Mouse (Mus musculus): Measurements from ENCODE around the gene Lcmt1.

Gene Lcmt1

DNA sequence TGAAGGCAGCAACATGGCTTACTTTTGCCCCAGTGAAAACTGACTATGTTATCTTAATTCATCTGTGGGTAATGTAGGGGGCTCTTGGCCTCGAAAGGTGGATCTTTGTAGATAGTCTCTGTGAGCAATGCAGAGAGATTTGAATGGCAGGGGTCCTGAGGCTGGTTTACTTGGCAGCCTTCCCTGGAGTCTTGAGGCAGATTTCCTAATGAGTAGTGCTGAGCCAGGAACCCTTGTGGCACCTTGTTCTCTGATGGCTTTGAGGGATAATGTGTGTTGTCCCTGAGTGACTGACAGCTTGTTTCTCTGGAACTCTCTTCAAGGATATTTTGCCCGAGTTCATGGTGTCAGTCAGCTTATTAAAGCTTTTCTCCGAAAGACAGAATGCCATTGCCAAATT lies 31.5 kb downstream of the Lcmt1 start:
- no peak for DNase-seq

GRCm38 (mm10) chr7:123404198-123404597 lies 34.6 kb downstream of the Lcmt1 start:
- no peak for DNase-seq

DNA sequence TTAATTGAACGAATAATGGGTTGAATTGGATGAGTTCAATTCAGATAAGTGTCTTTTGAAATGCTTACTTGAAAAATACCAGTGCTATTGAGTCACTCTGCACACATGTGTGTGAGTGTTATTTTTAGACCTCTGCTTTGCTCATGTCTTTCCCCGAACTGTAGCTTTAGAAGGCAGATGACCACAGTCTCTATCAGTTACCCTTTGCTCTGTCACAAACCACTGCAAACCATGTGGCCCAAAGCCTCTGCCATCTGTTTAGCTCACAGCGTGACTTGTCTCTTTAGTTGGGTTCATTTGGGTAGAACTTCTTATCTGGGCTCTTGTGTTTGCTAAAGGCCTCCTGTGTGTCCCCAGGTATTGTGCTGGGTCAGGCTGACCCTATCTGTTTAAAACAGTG lies 36.0 kb downstream of the Lcmt1 start:
- DNase-seq: no peak

- DNase-seq: no peak
Observed at GRCm38 (mm10) chr7:123406988-123407387, 37.4 kb downstream of the Lcmt1 start.

GRCm38 (mm10) chr7:123410502-123410901 lies 40.9 kb downstream of the Lcmt1 start:
- no peak for DNase-seq

DNA sequence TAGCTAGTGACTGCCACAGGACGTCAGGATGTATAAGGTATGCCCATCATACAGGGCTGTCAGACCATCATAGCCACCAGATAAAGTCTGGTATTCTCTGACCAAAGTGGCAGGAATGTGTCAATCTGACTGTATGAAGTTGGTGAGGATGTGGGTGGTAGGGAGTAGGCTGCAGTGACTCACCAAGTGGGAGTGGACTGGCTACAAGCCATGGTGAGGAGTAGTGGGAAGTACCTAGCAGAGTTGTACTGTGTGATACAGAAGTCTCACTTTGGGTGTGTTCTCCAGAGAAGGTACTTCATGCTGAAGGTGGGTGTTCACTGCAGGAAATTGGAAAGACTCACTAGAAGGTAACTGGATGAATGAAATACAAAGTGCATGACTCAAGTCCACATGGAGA lies 41.5 kb downstream of the Lcmt1 start:
- DNase-seq: no peak

GRCm38 (mm10) chr7:123412143-123412542 lies 42.6 kb downstream of the Lcmt1 start:
- no peak for DNase-seq

- DNase-seq: no peak
Observed at GRCm38 (mm10) chr7:123416803-123417202, 47.2 kb downstream of the Lcmt1 start.

DNA sequence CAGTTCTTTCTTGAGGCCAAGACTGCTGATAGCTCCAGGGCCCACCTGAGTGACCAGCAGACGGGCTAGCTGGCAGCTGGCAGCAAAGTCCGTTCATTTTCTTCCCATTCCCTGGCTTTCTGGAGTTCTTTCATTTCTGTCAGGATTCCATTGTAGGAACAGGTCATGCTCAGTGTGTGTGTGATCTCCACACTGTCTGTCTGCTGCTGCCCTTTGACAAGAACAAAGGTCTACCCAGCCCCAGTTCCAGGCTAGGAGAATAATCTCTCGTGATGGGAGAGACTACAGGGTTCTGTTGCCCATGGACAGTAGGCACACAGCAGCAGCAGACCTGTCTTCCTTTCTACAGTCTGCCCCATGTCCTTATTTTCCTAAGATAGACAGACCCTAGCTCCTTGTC lies 48.1 kb downstream of the Lcmt1 start:
- DNase-seq: no peak

DNA sequence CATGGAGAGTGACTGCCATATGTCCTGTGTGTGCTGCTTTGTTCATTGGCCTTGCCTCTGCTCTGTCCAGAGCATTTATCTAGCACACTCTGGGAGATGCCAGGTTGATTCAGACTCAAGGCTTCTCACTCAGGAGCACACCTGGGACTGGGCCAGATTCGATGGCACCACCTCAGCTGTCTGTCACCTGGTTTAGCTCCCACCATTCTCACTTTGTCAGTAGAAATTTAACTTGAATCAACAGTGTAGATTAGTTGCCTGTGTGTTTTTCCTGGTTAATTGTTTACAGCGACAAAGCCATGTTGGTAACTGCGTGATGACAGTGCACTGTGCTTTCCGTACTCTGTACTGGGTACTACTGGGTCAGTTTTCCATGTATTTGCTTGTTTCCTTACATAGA lies 50.4 kb downstream of the Lcmt1 start:
- DNase-seq: no peak

DNA sequence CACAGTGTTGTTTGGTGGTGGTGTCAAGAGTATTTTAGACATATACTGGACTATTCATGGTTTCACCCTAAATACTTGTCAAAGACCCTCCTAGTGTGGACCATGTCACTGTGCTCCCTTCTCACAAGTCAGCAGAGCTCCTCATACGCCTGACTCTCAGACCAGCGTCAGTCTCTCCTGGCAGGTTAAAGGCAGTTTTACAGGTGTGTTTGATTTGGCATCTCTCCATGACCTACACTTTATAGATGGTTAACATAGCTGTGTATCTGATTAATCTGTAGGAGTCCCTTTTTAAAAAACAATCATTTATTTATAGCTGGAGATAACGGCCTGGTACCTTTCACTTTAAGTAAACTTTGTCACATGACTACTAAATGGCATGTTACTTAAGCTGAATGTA lies 52.4 kb downstream of the Lcmt1 start:
- no peak for DNase-seq

DNA sequence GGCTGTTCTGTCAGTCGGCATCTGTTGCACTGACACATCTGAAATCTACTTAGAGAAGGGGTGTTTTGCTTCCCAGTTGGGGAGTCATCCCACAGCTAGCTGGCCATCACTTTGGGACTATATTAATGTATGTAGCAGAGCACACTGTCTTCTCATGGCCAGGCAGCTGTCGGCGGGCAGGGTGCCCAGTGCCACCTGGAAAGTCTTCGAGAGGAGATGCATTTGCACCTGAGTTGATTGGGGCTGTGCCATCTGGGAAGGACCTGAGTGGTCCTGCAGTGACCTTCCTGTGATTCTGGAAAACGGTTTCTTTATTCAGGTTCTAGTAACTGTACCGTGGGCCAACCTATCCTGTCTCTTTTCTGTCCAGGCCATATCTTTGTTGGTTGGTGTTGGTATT lies 54.7 kb downstream of the Lcmt1 start:
- DNase-seq: no peak

DNA sequence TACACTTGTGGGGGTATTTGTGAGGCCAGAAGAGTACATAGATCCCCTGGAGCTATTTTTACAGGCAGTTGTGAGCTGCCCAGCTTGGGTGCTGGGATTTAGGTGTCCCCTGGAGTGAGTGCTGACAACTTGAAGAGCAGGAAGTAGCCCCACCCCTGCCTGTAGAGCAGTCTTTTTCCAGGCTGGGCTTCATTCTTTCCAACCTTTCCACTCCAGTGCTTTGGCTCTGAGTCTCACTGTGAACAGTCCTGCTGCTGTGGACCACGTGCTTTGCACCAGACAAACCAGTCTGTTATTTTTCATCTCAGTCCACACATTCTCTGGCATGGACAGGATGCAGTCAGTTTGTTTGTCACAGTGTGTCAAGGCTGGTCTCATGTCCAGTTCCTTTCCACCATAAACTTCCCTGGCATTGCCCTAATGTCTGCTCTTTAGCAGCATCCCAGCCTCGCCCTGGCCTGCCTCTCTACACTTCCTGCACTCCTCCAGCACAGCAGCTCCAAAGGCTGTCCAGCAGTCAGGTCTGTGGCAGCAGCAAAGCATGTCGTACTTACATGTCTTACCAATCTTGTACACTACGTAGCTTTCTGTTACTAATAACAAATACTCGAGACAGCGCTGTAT lies 55.7 kb downstream of the Lcmt1 start:
- no peak for DNase-seq

- DNase-seq: no peak
Observed at GRCm38 (mm10) chr7:123429624-123430410, 60.2 kb downstream of the Lcmt1 start.

GRCm38 (mm10) chr7:123430411-123430705 lies 60.8 kb downstream of the Lcmt1 start:
- DNase-seq: no peak

GRCm38 (mm10) chr7:123431206-123431605 lies 61.6 kb downstream of the Lcmt1 start:
- no peak for DNase-seq

DNA sequence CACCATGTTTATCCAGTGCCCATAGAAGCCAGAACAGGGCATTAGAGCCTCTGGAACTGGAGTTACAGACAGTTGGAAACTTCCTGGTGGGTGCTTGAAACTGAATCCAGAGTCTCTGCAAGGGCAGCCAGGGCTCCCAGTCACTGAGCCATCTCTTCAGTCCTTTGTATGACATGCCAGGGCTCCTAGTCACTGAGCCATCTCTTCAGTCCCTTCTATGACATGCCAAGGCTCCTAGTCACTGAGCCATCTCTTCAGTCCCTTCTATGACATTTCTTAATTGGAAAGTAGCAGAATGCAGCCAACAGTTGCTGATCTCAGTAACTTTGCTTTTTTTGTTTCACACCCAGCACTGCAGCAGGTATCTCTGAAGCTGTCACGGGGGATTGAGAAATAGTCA lies 72.5 kb downstream of the Lcmt1 start:
- no peak for DNase-seq

GRCm38 (mm10) chr7:123448794-123449193 lies 79.2 kb downstream of the Lcmt1 start:
- no peak for DNase-seq

DNA sequence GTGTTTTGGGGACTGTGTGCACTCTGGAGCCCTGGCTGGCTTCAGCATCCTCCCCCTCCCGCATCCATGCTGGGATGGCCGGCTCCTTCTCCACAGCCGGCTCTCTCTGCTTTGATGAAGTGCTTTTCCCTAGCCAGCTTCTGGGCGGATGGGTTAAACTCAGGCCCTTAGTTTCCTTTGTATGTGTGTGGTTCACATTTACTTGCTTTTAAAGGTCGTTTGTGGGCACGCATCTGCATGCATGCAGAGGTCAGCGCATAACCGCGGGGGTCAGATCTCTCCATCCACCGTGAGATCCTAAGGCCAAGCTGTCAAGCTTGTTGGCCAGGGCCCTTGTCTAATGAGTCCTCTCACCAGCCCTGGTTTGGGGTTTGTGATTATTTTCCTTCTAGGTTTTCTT lies 80.1 kb downstream of the Lcmt1 start:
- DNase-seq: no peak

GRCm38 (mm10) chr7:123450515-123450914 lies 80.9 kb downstream of the Lcmt1 start:
- no peak for DNase-seq

DNA sequence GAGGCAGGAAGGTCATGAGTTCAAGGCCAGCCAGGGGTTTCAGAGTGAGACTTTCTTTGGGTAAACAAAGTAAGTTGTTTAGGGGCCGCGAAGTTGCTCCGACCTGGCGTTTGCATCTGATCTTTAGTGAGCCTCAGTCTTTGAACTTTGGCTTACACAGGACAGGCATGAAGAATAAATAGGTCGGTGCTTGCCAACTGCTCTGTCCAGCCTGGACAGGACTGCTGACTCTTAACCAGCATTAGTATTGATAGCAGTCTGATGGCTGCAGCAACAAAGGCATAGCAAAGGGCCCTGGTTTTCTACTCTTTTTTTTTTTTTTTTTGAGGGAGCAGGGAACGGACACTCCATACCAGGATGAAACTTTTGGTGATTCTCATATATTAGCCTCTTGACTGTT lies 83.0 kb downstream of the Lcmt1 start:
- DNase-seq: no peak

DNA sequence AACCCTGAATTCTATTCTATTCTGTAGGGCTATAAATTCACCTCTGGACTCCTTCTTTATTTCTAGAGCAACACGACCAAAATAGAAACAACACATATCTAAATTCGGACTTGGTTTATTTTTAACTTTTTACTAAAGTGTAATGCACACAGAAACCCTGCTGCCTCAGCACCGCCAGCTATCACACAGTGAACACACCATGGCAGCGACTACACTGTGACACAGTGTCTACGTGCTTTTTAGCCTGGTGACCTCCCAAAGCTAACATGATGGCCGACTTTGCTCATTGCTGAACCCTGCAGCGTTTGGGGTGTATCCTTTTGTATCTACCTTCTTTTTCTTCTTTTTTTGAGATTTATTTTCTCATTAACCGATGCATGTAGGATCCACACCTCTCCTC lies 83.5 kb downstream of the Lcmt1 start:
- no peak for DNase-seq

GRCm38 (mm10) chr7:123455088-123455487 lies 85.5 kb downstream of the Lcmt1 start:
- no peak for DNase-seq

DNA sequence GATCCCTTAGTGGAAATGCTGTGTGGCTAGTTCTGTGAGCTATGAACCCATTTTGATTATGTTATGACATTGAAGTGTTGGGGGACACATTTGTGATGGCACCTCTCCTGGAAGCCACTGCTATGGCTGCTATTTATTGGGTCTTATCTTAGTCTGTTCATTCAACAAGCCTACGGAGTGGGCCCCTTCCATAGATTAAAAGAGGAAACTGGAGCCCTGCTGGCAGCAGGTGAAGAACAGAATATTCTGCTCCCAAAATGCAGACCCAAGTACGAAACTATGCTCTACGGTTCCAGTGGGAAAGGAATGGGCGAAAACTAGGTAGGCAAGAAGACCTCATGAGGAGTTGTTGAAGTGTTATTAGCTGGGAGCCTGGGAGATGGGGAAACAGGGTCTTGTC lies 88.7 kb downstream of the Lcmt1 start:
- no peak for DNase-seq

- no peak for DNase-seq
Observed at GRCm38 (mm10) chr7:123459247-123459646, 89.7 kb downstream of the Lcmt1 start.
